Mouse (Mus musculus): Measurements from ENCODE around the gene Skap1. TPM values are rescaled to one million over a fixed set of nuclear protein-coding genes. Genes with fewer than 3 reads are reported as not detected.

Skap1 gene
- total RNA-seq, 2 experiments from 2014 or later = 1.4 to 2.0 TPM

DNA sequence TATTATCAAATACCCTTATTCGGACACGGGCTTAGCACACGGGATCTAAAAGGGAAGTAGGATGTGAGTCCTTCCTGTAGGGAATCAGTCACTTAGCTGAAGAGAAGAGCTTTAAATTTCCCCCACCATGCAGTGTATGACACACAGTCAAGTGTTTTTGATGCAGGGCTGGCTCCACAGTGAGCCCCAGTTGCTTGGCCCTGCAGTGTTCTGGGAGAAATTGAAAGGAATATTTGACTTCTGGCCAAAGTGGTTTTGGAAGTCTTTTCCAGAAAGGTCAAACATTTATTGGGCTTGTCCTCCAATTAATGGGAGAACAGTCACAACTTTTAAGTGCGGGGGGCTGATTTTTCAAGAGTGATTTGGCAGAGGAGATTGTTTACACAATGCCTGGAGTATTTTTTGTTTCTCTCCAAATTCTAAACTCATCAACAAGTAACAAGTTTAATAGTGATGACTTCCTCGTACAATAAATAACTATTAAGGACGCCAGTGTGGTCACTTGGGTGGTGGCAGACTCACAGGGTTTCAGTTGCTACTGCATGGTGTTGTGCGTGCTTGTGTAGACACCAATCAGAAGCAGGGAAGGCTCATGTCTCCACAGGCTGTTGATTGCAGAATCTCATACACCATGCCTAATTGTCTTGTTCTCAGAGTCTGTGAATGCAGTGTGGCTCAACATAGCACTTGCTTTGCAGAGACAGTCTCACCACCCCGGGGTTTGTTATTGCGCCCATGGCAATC lies 86.7 kb downstream of the Skap1 start:
- DNase-seq (ENCODE audit: low spot score in 2 of 2) = no peak

DNA sequence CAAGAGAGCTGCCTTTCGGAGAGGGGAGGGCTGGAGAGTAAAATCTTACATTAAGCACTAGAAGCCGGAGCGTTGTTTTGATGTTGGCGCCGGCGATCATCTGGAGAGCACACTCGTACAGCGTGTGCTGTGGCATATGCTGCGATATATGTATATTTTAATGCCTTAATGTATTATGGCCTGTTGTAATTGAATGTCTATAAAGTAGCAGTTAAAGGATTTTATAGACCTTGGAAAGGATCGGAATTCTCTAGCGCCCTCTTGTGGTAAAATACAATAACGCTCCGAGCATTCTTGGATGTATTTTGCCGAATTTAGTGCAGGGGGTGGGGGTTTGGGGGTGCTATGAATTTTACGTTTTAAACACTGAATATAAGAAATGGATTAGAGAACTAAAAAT lies 88.7 kb downstream of the Skap1 start:
- DNase-seq (ENCODE audit: low spot score in 2 of 2) = peak; percentile 25 to 46

DNA sequence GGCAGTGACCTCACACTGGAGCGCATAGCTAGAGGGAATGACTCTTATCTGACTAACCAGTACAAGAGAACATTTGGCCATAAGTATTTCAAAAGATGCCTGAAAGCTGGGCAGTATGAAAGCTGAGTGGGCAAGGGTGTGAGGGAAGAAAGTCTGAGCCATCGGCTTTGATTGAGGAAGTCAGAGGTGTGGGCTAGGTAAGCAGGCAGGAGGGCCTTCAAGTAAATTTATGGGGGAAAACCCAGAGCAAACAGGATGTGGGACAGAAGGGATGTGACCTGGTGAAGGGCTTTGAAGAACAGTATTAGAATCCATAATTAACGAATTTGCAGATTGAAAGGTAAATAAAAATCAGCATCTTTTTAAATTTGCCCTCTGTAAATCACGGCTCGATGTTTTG lies 95.8 kb downstream of the Skap1 start:
- no peak for DNase-seq (ENCODE audit: low spot score in 2 of 2)

DNA sequence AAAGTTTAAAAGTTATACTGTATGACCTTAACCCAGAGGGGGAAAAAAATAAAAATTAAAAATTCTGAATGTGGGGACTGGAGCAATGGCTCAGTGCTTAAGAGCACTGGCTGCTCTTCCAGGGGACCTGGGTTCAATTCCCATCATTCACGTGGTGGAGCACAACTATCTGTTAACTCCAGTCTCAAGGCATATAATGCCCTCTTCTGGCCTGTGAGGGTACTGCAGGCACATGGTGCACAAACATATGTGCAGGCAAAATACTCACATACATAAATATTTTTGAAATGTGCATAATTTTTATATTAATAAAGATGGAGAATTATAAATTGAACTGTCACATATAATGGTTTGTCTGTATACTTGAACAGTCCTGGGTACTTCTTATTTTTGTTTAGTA lies 99.7 kb downstream of the Skap1 start:
- no peak for DNase-seq (ENCODE audit: low spot score in 2 of 2)

DNA sequence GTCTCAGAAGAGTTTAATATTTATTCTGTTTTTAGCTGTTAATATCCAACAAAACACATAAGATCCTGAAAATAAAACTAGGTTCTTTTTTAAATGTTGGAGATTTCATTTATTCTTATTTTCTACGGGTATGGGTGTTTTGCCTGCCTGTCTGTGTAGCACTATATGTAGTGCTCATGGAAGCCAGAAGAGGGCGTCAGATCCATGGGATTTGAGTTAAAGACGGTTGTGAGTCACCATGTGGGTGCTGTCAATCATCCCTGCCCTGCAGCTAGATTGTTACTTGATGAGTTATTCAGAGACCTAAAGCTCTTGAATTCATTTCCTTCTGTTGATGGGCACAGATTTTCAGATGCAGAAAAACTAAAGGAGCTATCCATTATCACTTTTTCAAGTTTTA lies 108.1 kb downstream of the Skap1 start:
- no peak for DNase-seq (ENCODE audit: low spot score in 2 of 2)

DNA sequence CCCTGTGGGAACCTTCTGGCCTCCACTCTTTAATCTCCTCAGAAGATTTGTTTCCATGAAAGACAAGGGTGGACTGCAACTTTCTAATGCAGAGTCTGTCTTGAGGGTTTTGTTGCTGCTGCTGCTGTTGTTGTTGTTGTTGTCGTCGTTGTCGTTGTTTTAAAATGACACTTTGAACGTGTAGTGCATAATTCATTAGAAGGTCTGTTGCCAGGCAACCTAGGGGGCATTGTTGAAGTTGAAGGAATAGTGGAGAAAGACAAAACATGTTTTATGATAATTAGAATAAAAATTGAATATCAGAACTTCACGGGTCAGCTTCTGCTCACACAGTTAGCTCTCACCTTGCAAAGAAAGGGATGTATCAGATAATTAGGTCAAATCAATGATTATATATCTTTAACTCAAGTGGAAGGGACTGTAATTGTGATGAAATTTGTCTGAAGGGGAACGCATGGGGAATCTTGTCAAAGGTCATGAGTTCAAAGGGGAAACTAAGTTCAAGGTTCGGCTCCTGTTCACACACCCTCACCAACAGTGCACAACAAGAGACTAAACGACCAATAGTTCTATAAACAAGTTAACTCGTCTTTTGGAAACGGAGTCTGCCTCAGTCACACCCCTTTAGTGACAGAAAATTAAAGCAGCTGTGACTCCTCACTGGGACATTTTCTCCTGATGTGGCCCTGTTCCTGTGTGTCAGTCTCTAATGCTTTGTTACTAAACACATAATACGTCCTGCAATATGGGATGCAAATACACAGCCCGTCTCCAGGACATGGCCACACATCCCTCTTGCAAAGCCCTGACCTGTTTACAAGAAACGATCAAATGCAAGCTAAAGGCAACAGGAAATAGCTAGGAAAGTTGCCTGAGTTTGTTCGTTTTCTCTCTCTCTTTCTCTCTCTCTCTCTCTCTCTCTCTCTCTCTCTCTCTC lies 112.4 kb downstream of the Skap1 start:
- no peak for DNase-seq (ENCODE audit: low spot score in 2 of 2)

DNA sequence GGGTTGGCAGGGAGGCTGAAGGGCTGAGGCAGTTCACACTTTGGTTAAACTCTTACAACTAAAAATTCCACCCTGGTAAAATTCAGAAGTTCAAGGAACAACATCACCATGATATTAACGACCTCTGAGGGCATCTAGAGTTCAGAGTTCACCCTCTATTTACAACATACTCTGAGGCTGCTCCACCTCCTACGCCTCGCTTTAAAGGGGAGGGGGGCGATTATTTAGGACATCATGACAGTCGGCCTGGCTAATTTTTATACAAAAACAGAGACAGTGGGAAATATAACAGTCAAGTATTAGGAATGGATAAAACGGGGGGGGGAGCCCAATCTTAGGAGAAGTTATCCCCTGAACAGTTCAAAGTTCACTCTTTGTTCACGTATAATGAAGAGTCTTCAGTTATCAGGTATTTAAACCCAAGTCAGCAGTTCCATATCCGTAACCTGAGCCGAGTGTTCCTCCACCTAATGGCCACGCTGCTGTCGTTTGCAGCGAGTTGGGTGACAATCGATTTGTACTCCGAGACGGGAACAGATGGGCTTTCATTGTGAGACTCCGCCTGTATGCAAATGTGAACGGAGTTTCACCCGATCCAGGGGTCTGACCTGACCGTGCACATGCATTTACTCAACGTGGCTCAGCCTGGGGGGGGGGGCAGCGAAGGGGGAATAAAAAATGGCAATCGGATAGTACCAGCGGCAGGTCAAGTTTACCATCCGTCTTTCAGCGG lies 114.3 kb downstream of the Skap1 start:
- no peak for DNase-seq (ENCODE audit: low spot score in 2 of 2)

DNA sequence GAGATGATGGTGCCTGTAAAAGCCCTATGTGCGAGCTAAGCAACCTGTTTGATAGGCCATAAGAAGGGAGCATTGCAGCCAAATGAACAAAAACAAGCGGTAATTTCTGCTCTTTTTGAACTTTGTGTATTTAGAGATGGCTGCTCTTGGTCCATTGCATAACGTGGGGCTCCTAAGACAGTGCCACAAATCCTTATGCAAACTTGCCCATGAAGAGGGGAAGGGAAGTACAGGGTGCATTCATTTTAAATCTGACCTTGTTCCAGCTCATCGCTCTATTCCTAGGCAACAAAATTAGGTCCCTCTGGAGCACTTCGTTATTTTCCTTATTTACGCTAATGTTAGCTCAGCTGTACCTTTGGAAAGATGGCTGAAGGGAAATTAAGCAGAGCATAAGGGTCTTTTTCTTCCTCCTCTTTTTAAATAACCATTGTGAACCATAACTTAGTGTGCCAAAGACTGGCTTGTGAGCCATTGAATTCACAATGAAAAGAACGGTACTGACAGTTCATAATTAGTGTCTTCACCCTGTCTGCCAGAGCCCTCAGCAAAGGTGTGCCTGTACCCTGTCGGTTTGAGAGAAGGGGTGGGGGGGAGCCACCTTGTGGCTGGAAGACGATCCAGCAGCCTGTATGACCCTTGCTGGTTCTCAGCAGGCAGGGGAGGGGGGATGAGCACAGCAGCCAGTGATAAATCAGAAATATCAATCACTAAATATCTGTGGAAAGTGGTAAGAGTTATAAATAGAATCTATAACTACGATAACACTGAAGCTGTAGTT lies 117.4 kb downstream of the Skap1 start:
- DNase-seq (ENCODE audit: low spot score in 2 of 2) = peak in 1 of 2 experiments; percentile 13

DNA sequence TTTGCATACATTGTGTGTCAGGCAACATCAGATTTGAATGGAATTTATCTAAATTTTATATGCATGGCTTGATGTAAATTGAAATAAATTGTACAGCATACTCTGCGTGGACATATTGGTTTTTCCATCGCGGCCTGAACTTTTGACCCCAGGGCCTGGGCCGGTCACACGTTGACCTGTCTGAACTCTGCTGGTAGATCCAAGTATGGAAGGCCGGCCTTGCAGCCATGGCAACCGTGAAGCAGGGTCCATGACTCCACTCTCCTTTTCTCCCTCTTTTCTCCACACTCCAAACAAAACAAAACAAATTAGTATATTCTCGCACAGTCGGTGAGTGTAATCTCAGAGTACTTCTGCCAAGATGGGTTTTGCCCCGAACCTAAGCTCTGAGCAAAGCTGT lies 118.2 kb downstream of the Skap1 start:
- no peak for DNase-seq (ENCODE audit: low spot score in 2 of 2)

DNA sequence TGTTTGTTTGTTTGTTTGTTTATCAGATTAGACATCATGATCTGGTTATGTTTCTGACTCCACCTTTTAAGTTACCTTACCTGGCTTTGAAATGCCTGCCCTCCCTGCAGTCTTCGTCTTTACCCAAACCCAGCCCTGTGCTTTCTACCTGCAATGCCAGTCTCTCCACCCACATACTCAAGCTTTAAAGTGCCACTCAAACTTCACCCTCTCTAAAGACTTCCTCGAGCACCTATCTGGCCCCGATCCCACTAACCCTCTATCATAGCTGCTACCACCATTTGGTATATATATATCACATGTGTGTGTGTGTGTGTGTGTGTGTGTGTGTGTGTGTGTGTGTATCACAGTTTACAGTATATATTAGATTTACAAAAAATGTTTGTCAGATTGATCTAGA lies 125.4 kb downstream of the Skap1 start:
- DNase-seq (ENCODE audit: low spot score in 2 of 2) = no peak

DNA sequence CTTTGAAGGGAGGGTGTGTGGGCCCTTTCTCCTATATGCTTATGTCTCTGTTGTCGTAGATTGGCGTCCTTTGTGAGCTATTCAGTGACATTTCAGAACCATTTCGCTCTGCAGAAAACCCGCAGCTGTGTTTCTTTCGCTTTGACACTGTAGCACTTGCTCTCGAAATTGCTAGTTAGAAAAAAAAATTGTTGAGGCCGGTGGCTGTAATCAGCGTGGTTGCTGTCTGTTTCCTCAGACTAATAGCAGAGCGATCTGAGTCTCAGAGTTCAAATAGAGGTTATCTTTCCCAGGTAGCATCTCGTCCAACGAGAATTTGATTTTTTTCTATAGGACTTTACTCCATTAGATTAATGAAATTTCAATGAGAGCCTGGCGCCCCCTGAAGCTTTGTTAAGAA lies 131.5 kb downstream of the Skap1 start:
- DNase-seq (ENCODE audit: low spot score in 2 of 2) = no peak

DNA sequence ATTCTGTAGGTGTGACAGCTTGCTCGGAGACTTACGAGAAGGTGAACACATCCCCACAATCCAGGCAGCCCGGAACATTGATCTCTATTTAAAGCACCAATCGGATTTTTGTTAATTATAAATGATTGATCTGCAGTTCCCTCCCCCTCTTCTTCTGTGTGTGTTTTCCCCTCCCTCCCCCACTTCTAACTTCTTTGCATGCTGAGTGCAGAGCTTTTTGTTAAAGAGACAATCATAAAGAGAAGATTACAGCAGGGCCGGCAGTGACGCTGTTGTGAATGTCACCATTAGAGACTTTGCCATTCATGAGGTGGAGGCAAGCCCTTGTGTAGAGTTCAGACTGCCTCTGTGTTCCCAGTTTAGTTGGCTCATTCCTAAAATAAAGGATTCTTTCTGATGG lies 131.9 kb downstream of the Skap1 start:
- no peak for DNase-seq (ENCODE audit: low spot score in 2 of 2)

DNA sequence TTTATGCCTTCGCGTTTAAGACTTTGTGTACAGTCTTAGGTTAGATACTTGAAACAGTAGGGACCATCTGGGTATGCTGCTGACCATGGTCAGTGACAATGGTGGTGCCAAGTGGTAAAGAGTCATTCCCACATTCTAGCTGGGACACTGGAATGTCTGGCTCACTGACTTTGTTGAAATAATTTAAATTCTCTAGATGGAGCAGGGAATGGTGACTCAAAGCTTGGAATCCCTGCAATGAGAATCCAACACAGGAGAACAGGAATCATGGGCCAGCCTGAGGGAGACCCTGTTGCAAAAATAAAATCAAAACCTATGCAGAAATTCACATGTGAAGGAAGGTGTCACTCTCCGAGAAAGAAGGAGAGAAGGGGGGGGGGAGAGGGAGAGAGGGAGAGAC lies 138.4 kb downstream of the Skap1 start:
- no peak for DNase-seq (ENCODE audit: low spot score in 2 of 2)

DNA sequence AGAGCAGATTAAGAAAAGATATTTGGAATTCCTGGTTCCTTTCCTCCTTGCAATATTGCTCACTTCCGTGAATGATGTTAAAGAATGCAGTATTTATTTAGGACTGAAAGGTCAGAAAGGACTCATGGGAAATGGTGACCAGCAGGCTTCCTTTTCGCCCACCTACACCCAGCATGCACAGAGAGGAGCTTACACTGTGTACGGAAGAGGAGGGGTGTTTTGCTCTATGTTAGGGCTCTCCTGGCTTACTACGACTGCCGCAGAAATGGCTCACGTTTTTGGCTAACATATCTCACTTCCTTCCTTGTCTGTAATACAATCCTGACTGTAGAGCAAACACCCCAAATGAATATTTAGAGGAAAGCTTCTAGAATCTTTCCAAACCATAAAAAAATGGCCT lies 139.9 kb downstream of the Skap1 start:
- no peak for DNase-seq (ENCODE audit: low spot score in 2 of 2)

DNA sequence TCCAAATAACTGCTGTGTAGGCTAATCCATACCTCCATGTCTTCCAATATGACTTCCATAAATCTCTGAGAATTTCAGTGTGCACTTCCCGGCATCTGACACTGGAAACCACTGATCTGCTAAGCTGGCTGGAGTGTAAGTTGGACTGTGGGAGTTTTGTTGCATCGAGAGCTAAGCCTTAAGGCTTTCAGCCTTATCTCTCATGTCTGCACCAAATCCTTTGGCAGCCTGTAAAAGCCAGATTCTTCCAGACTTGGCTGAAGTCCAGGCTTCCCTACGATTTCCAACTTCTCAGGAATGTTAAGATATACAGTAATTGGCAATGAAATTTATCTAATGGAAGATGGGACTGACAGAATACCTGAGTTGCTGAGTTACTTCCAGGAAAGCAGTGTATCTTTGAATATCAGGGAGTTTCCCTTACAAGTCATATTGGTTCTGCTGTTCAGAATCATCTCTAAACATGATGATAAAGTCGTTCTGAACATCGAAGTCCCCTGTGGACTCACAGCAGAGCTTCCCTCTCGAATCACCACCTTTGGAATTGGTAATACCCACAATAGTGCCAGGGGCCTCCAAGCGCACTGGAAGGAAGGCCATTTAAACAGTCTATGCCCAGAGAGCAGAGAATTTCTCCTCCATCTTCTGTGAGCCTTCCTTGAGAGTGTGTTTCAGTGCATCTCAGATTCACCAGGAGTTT lies 140.5 kb downstream of the Skap1 start:
- DNase-seq (ENCODE audit: low spot score in 2 of 2) = no peak

DNA sequence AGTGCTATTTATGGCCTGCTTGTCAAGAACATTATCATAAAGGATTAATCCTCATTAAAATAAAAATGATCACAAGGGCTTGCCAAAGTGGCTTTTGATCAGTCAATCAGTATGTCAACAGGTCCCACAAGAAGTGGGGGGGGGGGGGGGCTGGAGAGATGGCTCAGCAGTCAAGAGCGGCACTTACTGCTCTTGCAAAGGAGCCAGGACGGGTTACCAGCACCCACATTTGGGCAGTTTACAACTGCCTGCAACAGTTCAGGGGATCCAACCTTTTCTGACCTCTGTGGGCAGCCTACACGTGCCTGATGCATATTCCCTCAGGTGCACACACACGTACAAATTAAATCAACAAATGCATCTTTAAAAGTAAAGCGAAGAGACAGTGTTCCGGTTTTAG lies 141.1 kb downstream of the Skap1 start:
- no peak for DNase-seq (ENCODE audit: low spot score in 2 of 2)

DNA sequence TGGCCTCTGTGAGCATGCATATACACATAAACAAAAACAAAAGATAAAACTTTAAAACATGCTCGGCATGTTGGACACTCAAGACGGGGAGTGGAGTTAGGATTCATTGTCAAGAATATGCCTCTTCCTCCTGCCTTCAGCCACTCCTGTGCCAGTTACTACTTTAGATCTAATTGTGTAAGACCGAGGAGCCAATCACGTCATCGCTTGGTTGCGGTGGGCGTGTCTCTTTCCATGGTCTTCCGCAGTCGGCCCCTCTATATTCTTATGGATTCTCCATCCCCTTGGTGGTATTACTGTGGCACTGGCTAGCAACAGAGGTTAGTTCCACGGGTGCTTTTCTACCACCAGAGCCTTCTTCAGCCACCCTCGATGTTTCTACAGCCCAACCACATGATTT lies 148.2 kb downstream of the Skap1 start:
- DNase-seq (ENCODE audit: low spot score in 2 of 2) = no peak

DNA sequence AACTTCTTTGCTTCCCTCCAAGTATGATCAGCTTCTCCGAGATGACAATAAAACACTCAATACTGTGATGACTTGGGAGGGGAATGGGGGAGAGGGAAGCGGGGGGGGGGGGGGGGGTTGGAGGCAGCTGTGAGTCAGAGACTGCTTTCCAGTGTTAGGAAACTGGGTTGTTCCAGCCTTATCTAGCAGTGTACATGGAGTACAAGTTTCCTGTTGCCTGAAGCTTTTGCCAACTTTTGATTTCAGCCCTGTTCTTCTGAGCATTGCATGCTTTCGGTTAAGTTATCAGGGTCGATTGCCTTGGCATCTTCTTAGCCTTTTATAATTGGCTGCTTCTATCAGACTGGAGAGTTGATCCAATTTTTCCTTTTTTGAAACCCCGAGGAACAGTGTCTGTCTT lies 152.4 kb downstream of the Skap1 start:
- no peak for DNase-seq (ENCODE audit: low spot score in 2 of 2)

DNA sequence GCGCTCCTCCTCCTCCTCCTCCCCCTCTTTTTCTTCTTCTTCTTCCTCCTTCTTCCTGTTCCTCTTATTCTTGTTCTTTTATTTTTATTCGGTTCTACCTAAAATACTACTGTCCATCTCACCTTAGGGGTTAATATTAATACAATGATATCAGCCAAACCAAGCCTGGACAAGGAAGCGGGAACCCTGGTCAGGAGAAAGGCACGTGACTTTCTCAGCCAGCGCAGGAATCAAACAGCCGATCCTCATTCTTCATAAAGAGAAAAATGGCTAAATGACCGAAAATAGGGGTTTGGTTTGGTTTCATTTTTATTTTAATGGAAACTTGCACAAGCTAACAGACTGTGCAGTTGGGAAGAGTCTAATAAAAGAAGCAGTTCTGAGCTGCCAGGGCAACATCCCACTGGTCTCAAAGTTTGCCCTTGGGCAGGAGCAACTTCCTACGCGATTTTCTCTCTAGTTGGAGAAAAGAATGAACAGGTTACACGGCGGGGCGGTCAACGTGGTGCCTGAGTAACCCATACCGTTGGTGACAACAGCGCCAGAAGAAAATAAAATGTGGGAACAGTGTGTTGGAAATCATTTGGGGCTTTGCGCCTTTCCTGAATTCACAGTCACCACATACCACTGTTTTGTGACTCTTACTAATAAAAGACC lies 154.5 kb downstream of the Skap1 start:
- DNase-seq (ENCODE audit: low spot score in 2 of 2) = no peak

DNA sequence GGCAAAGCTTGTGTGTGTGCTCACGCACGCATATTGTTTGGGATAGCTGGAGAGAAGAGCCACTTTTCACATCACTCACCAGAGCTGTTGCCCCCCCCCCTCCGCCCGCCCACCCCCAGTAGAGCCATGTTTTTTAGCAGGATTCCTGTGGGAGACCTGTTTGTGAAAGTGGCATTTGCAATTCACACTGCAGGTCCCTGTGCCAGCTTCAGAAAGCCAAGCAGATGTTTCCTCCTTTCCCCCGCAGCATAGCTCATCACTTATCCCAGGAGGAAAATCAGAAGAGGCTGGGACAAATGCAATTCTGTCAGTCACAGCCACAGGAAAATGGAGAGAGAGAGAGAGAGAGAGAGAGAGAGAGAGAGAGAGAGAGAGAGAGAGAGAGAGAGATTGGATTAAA lies 155.2 kb downstream of the Skap1 start:
- no peak for DNase-seq (ENCODE audit: low spot score in 2 of 2)
